10 mouse cellular contexts compared by ENCODE assay signal in the genomic region with DNA sequence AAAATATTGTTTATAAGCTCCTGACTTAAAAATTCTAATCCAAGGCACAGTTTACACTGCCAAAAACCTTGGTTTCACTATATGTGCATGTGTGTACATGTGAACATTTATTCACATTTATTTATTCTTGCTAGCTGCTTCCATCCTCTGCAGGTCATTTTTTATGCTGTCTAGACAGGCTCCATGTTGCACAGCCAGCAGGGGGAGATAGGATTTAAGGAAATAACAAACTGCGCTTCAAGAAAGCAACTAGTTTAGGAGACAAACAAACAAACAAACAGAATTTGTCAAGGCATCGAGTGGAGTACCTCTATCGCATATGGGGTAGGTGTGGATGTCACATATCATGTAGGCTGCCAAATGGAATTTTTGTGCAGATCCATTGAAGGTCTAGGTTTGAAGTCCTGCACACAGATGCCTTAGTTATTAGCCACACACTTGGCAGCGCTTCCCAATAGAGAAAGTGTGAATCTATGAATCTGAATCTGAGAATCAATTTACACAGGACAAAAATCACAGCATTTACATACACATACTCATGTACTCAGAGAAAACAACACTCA.
DNase-seq lines count a peak whose midpoint lies in the region; ATAC-seq and TF ChIP-seq lines count a peak whose summit lies in the region.
"Had no signal": no experiment of that assay in that cellular context is flagged by ENCODE, and none has a peak within 500 bp of the region (broad histone marks: within the 10 kb centered on the region; RNA-seq: fewer than 3 reads in every experiment).

No protein-coding gene starts in this region.

- H3K36me3 ChIP-seq in hindbrain, embryonic 15.5 days: no peaks in the 10 kb centered on the region
- no peaks in the 10 kb centered on the region for H3K36me3 ChIP-seq in midbrain, postnatal 0 days (ENCODE audit: insufficient read depth, low read length)

- peak; percentile 44; the same call in 1 of the 2 replicates for ATAC-seq in frontal cortex, adult (ENCODE audit: low TSS enrichment)
- ATAC-seq in hindbrain, embryonic 15.5 days (ENCODE audit: low FRiP score, low read depth): 0 out of 2 replicates have a peak, but pooled peaks have one; percentile 27
- ATAC-seq in midbrain, postnatal 0 days (ENCODE audit: low FRiP score): no peak

- H3K4me3 ChIP-seq in hindbrain, embryonic 15.5 days: 0 out of 2 replicates have a peak overlapping the region, but pooled peaks have one; percentile 4
- no peak overlapping the region for H3K4me3 ChIP-seq in midbrain, postnatal 0 days (ENCODE audit: low read depth, low read length)

- DNase-seq in frontal cortex, postnatal 10 days (ENCODE audit: low spot score in 2 of 2): no peak
- DNase-seq in lung, postnatal 10 days: peak; percentile 6
- no peak for DNase-seq in lung, postnatal 25 days (ENCODE audit: low spot score)
- peak; percentile 60 for DNase-seq in midbrain, postnatal 0 days (ENCODE audit: low spot score)
- DNase-seq in ovary, postnatal 14 days (ENCODE audit: low spot score): no peak
- DNase-seq in thymus, adult 18-20 months: no peak
- DNase-seq: adrenal gland, postnatal 25 days had no signal

- no peaks in the 10 kb centered on the region for H3K4me1 ChIP-seq in hindbrain, embryonic 15.5 days (replicated peaks)
- H3K4me1 ChIP-seq in midbrain, postnatal 0 days (ENCODE audit: insufficient read depth, low read length): no peaks in the 10 kb centered on the region

- H3K27me3 ChIP-seq in hindbrain, embryonic 15.5 days: 0 out of 2 replicates have a peak, but pooled peaks cover 2% of the 10 kb centered on the region
- H3K27me3 ChIP-seq in midbrain, postnatal 0 days (ENCODE audit: insufficient read depth, low read length): no peaks in the 10 kb centered on the region

- H3K4me2 ChIP-seq in hindbrain, embryonic 15.5 days: 0 out of 2 replicates have a peak overlapping the region, but pooled peaks have one; percentile 8
- H3K4me2 ChIP-seq in midbrain, postnatal 0 days (ENCODE audit: low read depth, low read length, poor library complexity, severe bottlenecking): no peak overlapping the region

- WGBS in hindbrain, embryonic 15.5 days: 51% methylated on average over 4 of the region's 4 CpGs
- WGBS in midbrain, postnatal 0 days: 62% methylated on average over 4 of the region's 4 CpGs

- peak; percentile 81 for TF ChIP-seq CTCF in midbrain, postnatal 0 days (IDR thresholded peaks at IDR 0.05)

- no peak overlapping the region for H3K9ac ChIP-seq in hindbrain, embryonic 15.5 days
- H3K9ac ChIP-seq in midbrain, postnatal 0 days (replicated peaks; ENCODE audit: low read length, poor library complexity, severe bottlenecking): no peak overlapping the region

- H3K9me3 ChIP-seq in hindbrain, embryonic 15.5 days: no peaks in the 10 kb centered on the region
- no peaks in the 10 kb centered on the region for H3K9me3 ChIP-seq in midbrain, postnatal 0 days (ENCODE audit: low read length)

- H3K27ac ChIP-seq in hindbrain, embryonic 15.5 days (replicated peaks): no peak overlapping the region
- no peak overlapping the region for H3K27ac ChIP-seq in midbrain, postnatal 0 days (ENCODE audit: low read depth, low read length)
- H3K27ac ChIP-seq: macrophage had no signal

Comparison
In these comparisons a context has a peak if more than half of its experiments do, and no peak if none do; other contexts are left out.
1. DNase-seq: peak in lung, postnatal 10 days (single experiment) and midbrain, postnatal 0 days (single experiment); none in frontal cortex, postnatal 10 days (0 of 2), lung, postnatal 25 days (single experiment), ovary, postnatal 14 days (single experiment) and thymus, adult 18-20 months (0 of 2).